Mouse (Mus musculus) CH12.LX (cell line): ENCODE results near the gene Bicd1.

ENCODE experiments used
- CHD1 ChIP-seq: IDR thresholded peaks from 2 replicates; pipeline ENCODE4 v1.6.1; 2012; ENCODE audit warnings: low read depth, low read length, improper control_type of control experiment, inconsistent platforms
- CTCF ChIP-seq, 2 experiments: IDR thresholded peaks in 1 of 2; conservative IDR thresholded peaks in 1 of 2; 2 replicates each; pipeline ENCODE4 v1.5.1; 2011 to 2012; ENCODE audit warnings: low read depth in 2 of 2, low read length in 2 of 2, improper control_type of control experiment in 1 of 2, inconsistent platforms in 1 of 2, mild to moderate bottlenecking in 1 of 2, moderate library complexity in 1 of 2
- MAZ ChIP-seq: IDR thresholded peaks from 2 replicates; pipeline ENCODE4 v1.6.1; 2012; ENCODE audit warnings: low read depth, mild to moderate bottlenecking, inconsistent platforms, low read length, improper control_type of control experiment, moderate library complexity

GRCm38 (mm10) chr6:149495925-149496324, 87.2 kb downstream of the Bicd1 start:
- TF ChIP-seq CTCF (conservative IDR thresholded peaks at IDR 0.05 in 1 of 2, IDR thresholded peaks at IDR 0.05 in 1 of 2; ENCODE audit: low read depth in 2 of 2, low read length in 2 of 2) (no peak), CHD1 (no peak), MAZ (no peak)
